Mouse (Mus musculus) ES-Bruce4 (cell line): ENCODE data around the gene Rnf222. TPM values are rescaled to one million over a fixed set of nuclear protein-coding genes. Genes with fewer than 3 reads are reported as not detected.

Source experiments
- H3K27ac ChIP-seq: 2 replicates; pipeline ENCODE4 v1.5.1; 2012; ENCODE audit warnings: low read length, inconsistent platforms; ENCODE audit not compliant: insufficient read depth
- H3K27me3 ChIP-seq: 2 replicates; pipeline ENCODE4 v1.6.1; 2012; ENCODE audit warnings: mild to moderate bottlenecking, low read length, inconsistent platforms; ENCODE audit not compliant: control insufficient read depth, poor library complexity, insufficient read depth, severe bottlenecking
- H3K36me3 ChIP-seq: 2 replicates; pipeline ENCODE4 v1.6.1; 2012; ENCODE audit warnings: inconsistent platforms, mild to moderate bottlenecking, low read length, moderate library complexity; ENCODE audit not compliant: control insufficient read depth, poor library complexity, insufficient read depth, severe bottlenecking
- H3K4me1 ChIP-seq: one replicate; pipeline ENCODE4 v1.8.1; 2011; ENCODE audit warnings: low read length; ENCODE audit not compliant: control insufficient read depth, insufficient read depth
- H3K4me3 ChIP-seq: 2 replicates; pipeline ENCODE4 v1.5.1; 2011; ENCODE audit warnings: low read depth, mild to moderate bottlenecking, low read length
- H3K9ac ChIP-seq: 2 replicates; pipeline ENCODE4 v1.6.1; 2012; ENCODE audit warnings: low read depth, mild to moderate bottlenecking, inconsistent platforms; ENCODE audit not compliant: poor library complexity, severe bottlenecking
- H3K9me3 ChIP-seq: replicated peaks from 2 replicates; pipeline ENCODE4 v1.6.1; 2012; ENCODE audit warnings: mild to moderate bottlenecking, low read length, inconsistent platforms; ENCODE audit not compliant: control insufficient read depth, poor library complexity, insufficient read depth, severe bottlenecking
- CTCF ChIP-seq: IDR thresholded peaks from one replicate; pipeline ENCODE4 v1.8.1; 2011; ENCODE audit warnings: low read depth, low read length
- EP300 ChIP-seq: IDR thresholded peaks from 2 replicates; pipeline ENCODE4 v1.6.1; 2011; ENCODE audit warnings: low read depth, low read length; ENCODE audit not compliant: insufficient read depth
- POLR2A ChIP-seq: IDR thresholded peaks from one replicate; pipeline ENCODE4 v1.8.1; 2011; ENCODE audit warnings: low read length; ENCODE audit not compliant: insufficient read depth
- polyA plus RNA-seq: library from polyadenylated mRNA; stranded (reverse); fragments of >200 nt; gene quantifications from 2 replicates; pipeline ENCODE4 v1.2.4, GENCODE M21; 2011; ENCODE audit warnings: low read depth; ENCODE audit not compliant: missing spikeins, insufficient read depth, insufficient read length

The Rnf222 gene
- polyA plus RNA-seq, 1 experiment, result not detected

DNA sequence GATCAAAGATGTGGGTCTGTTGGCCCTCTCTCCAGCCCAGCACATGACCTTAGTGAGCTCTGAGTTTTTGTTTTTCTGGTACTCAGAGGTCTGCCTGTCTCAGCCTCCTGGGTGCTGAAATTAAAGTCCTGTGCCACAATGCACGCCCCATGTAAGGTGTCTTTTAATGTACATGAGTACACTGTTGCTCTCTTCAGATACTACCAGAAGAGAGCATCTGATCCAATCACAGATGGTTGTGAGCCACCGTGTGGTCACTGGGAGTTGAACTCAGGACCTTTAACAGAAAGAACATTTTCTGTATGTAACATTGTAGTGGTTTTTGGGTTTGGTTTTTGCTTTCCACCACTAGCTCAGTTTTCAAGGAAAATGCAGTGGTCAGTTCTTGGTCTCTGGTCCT lies 15.4 kb downstream of the Rnf222 start:
- H3K4me1 ChIP-seq, result no peaks in the 10 kb centered on the region
- H3K9me3 ChIP-seq, result no peaks in the 10 kb centered on the region
- peaks cover 52% of the 10 kb centered on the region for H3K36me3 ChIP-seq
- peak overlapping the region; percentile 14; the same call in 1 of the 2 replicates for H3K4me3 ChIP-seq
- H3K27ac ChIP-seq, result peak overlapping the region; percentile 57
- peak overlapping the region; percentile 96 for H3K9ac ChIP-seq
- H3K27me3 ChIP-seq, result no peaks in the 10 kb centered on the region
- no peak for TF ChIP-seq EP300
- no peak for TF ChIP-seq CTCF
- TF ChIP-seq POLR2A, result no peak

DNA sequence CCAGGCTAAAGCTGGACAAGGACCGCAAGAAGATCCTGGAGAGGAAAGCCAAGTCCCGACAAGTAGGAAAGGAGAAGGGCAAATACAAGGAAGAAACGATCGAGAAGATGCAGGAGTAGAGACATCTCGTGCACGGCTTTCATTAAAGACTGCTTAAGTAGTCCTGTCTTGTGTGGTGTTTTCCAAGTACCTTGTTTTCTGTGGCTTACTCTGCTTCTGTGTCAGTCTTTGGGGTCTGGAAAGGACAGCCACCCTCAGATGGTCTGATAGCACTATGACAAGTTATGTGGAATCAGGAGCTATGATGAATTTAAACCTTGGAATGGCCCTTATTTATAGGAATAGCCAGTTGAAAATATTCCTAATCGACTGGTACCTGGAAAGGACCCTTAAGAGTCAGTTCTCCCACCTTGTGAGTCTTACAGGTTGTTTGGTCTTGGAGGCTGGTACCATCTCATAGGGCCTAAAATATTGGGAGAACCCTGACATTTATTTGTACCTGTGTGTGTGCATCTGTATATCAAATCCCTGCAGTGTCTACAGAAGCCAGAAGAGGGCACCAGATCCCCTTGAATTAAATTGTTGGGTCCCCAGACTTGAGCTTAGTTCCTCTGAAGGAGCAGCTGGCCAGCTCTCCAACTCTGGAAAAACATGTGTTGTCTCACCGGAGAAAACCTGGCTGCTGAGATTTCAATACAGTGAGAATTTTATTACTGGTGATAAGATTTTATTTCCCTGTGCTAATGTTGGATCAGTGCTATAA lies 16.2 kb downstream of the Rnf222 start:
- H3K9ac ChIP-seq, result peak overlapping the region; percentile 96; the same call in 1 of the 2 replicates
- H3K9me3 ChIP-seq, result no peaks in the 10 kb centered on the region
- peaks cover 52% of the 10 kb centered on the region for H3K36me3 ChIP-seq
- no peak overlapping the region for H3K4me3 ChIP-seq
- no peaks in the 10 kb centered on the region for H3K27me3 ChIP-seq
- peak overlapping the region; percentile 56; the same call in 1 of the 2 replicates for H3K27ac ChIP-seq
- no peaks in the 10 kb centered on the region for H3K4me1 ChIP-seq
- TF ChIP-seq CTCF (no peak), EP300 (no peak), POLR2A (no peak)

DNA sequence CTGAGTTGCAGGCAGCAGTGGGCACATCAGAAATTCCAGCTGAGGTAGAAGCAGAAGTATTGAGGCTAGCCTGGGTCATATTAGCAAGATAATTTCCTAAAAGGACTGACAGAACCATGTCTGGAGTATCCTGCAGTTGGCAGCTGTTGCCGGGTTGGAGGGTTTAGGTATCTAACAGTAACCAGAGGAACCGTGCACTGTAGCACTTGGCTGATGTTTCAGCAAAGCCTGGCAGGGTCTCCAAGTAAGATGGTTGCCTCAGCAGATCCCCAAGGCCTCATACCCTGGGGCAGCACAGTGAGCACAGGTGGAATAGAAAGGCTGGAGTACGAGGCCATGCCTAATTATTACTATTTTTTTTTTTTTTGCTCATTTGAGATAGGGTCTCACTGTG lies 16.8 kb downstream of the Rnf222 start:
- Histone ChIP-seq H3K4me3 (no peak overlapping the region), H3K9ac (peak overlapping the region; percentile 31; the same call in 1 of the 2 replicates), H3K27me3 (no peaks in the 10 kb centered on the region), H3K27ac (peak overlapping the region; percentile 56; the same call in 1 of the 2 replicates), H3K36me3 (peaks cover 52% of the 10 kb centered on the region), H3K4me1 (no peaks in the 10 kb centered on the region), H3K9me3 (no peaks in the 10 kb centered on the region)
- no peak for TF ChIP-seq POLR2A
- no peak for TF ChIP-seq CTCF
- no peak for TF ChIP-seq EP300

DNA sequence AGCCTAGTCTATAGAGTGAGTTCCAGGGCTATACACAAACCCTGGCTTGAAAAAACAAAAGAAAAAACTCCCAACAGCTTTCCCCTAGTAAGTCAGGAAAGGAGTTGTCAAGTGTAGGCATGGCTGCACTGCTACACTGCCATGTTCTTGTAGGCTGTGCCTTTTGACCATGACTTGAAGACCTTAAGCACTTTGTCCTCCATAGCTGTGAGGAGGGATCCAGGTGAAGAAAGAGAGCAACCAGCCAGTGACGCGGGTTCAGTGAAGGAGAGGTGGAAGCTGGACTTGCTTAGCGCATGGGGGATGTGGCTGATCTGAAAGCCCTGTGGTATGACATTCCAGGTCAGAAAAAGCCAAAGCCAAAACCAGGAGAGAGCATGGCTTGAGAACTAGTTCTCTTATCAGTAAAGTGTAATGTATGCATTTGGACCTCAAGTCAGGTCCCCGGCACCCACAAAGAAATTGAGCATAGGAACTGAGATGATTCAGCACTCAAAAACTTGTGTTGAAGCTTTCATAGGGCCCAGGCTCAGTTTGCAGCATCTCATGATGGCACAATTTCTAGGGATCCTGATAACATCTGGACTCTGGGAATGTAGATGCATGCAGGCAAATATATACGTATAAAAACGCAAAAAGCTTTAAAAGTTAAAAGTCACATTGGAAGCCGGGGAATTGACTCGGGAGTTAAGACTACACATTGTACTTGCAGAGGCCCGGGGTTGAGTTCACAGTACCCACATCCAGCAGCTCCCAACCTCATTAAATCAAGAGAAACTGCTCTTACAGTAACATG lies 17.5 kb downstream of the Rnf222 start:
- Histone ChIP-seq H3K27ac (no peak overlapping the region), H3K36me3 (peaks cover 52% of the 10 kb centered on the region), H3K9me3 (no peaks in the 10 kb centered on the region), H3K4me3 (no peak overlapping the region), H3K9ac (no peak overlapping the region), H3K27me3 (no peaks in the 10 kb centered on the region), H3K4me1 (no peaks in the 10 kb centered on the region)
- TF ChIP-seq POLR2A, result no peak
- no peak for TF ChIP-seq CTCF
- TF ChIP-seq EP300, result no peak

DNA sequence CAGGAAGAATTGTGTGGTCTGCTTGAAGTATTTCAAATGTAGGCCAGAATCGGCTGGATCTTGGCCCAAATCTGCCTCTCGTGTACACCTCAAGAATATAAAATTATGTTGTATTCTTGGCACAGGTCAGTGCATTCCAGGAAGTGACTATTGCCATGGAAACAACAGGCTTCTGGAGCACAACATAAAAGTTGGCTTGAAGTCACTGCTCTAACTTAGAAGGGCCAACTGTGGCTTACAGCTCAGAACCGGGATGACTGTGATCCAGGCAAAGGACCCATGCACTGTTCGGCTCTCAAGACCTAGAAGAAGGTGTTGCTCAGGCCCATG lies 18.1 kb downstream of the Rnf222 start:
- no peak overlapping the region for H3K4me3 ChIP-seq
- no peaks in the 10 kb centered on the region for H3K4me1 ChIP-seq
- no peaks in the 10 kb centered on the region for H3K27me3 ChIP-seq
- H3K9ac ChIP-seq, result no peak overlapping the region
- TF ChIP-seq CTCF (no peak), EP300 (no peak), POLR2A (no peak)
- peaks cover 52% of the 10 kb centered on the region for H3K36me3 ChIP-seq
- H3K27ac ChIP-seq, result no peak overlapping the region
- no peaks in the 10 kb centered on the region for H3K9me3 ChIP-seq

DNA sequence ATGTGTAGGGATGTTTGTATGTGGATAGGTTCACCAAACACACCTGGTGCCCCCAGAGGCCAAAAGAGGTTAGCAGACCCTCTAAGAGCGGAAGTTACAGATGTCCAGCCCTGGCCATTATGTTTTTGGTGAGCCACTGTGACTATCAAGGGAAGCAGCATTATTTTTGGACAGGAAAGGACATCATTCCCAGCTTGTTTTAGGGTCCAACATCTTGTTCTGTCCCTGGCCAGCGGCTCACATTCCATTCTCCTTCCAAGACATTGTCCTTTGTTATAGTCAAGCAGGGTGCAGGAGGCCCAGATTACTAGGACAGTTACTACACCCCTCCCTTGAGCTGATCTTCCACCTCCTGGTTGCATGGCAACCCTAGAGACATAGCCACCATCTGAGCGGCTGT lies 18.9 kb downstream of the Rnf222 start:
- Histone ChIP-seq H3K27me3 (no peaks in the 10 kb centered on the region), H3K27ac (no peak overlapping the region), H3K9me3 (no peaks in the 10 kb centered on the region), H3K36me3 (peaks cover 47% of the 10 kb centered on the region), H3K9ac (no peak overlapping the region), H3K4me1 (no peaks in the 10 kb centered on the region), H3K4me3 (no peak overlapping the region)
- TF ChIP-seq POLR2A, result no peak
- TF ChIP-seq EP300, result no peak
- TF ChIP-seq CTCF, result no peak
